Mouse (Mus musculus) cerebellum, postnatal 14 days (tissue): Measurements from ENCODE around the gene Phkb.

Experiments used
- DNase-seq, 2 experiments: peaks; one replicate each; pipeline ENCODE4 v3.0.0; 2021; ENCODE audit warnings: mixed read lengths in 2 of 2

The Phkb gene

DNA sequence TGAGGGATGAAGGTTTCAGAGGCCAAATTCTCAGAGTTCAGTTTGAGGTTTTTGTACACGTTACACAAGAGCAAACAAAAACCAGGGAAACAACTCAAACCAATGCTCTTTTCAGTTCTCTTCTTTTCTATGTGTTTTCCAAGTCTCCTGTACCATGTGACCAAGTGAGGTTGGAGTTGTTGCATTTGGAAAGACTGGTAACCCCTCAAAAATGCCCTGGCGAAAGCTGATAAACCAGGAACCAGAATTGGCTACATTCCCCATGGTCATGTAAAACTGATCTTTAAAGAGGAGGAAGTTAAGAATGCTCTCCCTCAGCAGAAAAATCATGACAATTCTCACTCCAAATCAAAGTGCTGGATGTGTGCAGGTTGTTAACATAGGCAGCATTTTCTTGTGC, 117.6 kb downstream of the Phkb start:
- DNase-seq = no peak

DNA sequence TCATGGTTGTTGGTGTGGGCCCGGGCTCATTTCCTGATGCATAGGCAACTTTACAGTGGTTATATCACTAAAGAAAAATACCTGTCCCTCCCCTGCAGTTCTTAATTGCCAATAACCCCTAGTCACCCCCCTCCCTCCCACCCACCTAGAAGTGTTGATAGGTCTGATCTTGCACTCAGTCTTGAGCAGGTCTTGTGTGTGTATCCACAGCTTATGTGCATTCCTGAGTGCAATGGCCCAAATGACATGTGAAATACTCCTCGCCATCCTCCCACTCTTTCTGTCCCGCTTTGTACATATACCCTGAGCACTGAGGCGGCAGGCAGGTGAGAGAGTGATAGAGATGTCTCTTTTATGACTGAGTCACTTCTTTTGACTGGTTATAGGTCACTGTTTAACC, 119.1 kb downstream of the Phkb start:
- no peak for DNase-seq

GRCm38 (mm10) chr8:85977588-85978077, 136.9 kb downstream of the Phkb start:
- DNase-seq = peak in 1 of 2 experiments; percentile 5

DNA sequence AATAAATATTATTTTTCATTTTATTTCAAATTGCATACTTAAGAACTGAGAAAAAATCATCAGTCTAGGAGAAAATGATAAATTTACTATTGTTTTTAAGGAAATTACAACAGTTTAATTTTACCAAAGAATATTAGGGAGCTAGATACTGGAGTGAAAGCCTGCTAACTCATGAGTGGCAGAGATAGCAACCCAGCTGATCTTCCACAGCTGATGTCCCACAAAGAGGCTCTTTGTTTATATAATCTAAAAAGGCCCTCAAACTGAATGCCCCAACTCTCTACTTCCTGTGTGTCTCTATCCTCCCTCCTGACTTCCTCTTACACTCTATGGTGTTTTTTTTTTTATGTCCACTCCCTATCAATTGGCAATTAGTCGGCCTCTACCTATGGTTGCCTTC, 152.2 kb downstream of the Phkb start:
- DNase-seq = no peak

DNA sequence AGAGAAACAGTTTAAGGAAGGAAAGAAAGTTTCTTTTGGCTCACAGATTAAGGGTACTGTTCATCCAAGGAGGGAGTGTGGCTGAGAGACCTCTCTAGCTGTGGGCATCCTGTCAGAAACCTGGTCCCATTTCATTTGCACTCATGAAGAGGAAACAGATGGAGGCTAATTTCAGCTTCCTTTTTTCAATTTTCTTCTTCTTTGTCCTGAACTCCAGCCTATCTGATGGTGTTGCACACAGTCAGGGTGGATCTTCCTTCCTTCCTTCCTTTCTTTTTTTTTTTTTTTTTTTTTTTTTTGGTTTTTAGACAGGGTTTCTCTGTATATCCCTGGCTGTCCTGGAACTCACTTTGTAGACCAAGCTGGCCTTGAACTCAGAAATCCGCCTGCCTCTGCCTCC, 152.9 kb downstream of the Phkb start:
- no peak for DNase-seq

GRCm38 (mm10) chr8:85995971-85996370, 155.2 kb downstream of the Phkb start:
- no peak for DNase-seq

- DNase-seq = no peak
These were observed 165.7 kb downstream of the Phkb start for GRCm38 (mm10) chr8:86006485-86006884.

DNA sequence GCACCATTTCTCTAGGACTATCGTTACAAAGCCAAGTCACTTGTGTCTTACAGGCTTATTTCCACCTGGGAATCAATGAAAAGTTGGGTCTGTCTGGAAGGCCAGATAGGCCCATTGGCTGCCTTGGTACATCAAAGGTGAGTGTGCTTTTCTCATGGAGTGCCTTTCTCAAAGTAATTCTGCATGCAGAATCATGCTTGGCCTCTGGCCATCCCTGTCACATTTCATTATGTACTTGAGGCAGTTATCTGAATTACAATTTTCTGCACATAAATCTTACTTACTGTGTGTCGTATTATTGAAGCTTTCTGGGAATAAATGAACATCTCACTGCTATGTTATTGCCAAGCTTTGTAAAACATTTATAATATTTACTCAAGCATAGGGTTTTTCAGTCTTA, 176.0 kb downstream of the Phkb start:
- peak; percentile 63 to 75 for DNase-seq

DNA sequence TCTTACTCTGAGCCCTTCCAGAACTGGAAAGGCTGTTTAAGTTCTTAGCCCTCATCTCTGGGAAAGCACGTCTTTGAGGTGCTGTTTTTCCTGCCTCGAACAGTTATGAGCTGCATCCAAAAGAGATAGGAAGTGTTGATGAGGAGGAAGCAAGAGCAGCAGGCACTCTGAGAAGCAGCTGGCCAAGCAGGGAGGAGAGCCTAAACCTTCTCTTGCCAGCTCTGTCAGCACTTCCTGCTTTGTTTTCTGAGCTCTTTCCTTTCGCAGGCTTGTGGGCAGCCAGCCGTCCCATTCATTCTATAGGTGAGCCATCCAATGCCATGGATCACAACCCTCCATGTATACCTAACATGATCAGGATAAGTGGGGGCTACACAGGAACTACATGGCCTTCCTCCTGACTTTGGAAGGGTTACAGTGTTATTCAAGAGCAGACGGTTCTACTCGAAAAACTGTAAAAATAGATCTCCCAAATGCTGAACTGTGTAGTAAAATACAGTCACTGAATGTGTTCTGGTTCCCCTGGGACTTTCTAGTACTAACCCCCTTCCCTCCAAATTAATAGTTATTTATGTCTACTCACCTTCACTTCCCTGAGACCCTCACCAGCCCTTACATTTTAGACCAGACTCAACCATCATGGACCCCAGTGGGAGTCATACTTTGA, 188.0 kb downstream of the Phkb start:
- peak; percentile 47 to 70 for DNase-seq

- DNase-seq = peak; percentile 52 to 59
These were observed 188.7 kb downstream of the Phkb start for GRCm38 (mm10) chr8:86029451-86029850.

DNA sequence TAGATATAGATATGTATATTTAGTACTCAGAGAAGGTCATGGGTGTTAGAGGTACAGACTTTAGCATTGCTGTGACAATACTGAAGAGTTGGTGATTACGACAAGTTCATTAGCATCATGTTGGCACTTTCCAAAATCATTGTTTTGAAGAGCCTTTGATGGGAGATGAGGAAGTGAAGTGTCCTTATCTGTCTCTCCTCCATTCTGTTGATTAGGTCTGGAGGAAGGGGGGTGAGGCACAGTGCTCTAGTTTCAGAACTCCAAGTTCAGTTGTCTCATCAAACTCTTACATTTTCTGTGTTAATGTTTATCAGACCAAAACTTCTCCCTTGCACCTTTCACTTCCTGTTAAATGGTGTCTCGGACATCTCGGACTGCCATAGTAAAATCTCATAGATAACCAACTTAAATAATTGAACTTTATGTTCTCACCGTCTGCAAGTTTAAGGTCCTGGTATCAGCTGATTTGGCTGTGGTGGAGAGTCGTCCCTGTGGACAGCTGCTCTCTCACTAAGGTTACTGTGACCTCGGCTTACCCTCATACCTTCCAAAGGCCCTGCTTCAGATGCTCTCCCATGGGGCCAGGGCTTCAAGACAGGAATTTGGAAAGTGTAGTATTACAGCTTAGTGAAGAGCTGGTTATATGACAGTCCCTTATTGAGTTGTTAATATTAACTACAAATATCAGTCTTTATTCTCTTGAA, 194.1 kb downstream of the Phkb start:
- DNase-seq = no peak

GRCm38 (mm10) chr8:86035371-86035770, 194.6 kb downstream of the Phkb start:
- DNase-seq = no peak

DNA sequence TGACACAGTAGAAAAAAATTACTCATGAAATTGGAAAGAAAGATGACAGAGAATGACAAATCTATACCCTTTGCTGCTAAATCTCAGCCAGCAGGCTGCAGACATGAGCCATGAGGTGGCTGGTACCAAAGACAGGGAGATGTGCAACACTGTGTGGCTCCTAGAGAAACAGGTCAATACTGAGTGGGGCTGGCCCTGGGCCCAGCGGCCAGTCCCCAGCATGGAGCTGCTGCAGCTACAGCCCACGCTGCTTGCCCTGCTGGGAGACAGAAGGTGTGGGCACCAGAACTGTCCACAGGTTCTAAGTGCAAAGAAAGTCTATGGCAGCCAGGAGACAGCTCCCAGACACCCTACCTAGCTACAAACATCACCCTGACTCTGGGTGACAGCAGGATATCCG, 197.7 kb downstream of the Phkb start:
- peak; percentile 75 to 80 for DNase-seq

DNA sequence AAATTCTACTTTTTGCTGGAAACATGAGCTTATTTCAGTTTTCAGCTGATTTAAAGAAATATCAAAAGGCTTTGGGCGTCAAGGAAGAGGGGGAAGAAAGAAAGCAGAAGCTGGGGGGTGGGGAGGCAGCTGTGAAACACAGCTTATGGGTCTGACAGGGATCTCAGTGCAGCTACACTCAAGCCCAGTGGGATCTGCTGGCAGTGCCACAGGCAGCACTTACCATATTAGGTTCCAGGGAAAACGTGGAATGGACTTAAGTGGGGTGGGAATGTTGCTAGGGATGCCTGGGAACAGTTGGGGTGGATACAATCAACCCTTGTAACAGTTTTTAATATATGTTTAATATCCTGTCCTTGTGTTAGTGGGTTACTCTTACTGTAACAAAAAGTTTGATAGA, 201.3 kb downstream of the Phkb start:
- DNase-seq = peak in 1 of 2 experiments; percentile 29

DNA sequence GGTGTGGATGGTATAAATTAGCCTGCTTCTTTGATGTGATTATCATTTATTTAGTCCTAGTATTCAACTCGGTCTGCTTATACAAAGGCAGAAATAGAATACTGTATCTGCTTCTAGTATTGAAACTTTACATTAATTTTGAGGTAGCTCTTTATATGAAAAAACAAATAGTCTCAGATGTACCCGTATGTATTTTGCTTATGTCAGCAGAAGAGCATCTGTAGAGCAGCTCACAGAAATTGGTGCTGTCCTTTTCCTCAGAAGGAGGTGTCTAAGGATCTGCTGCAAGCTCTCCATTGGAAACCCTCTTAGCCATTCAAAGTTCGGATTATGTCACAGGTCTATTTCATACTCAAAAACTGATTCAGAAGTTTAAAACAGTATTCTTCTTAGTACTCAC, 210.1 kb downstream of the Phkb start:
- DNase-seq = no peak

DNA sequence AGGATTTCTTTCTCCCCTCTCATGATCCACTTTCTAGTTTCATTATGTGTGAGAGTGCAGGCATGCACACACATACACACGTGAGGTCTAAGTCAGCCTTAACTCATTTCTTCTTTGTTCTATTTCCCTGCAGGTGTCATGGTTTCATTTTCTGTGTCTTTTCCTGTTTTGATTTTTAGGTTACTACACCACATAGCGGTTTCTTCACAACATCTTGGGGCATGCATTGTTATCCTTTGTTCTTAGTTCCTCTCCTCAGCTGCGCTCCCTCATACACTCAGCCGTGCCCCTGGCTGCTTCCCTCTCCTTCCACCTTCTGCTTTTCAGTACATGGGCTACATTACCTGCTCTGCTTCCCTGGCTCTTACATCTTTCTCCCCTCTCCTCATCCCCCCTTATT, 211.2 kb downstream of the Phkb start:
- DNase-seq = no peak

- DNase-seq = no peak
These were observed 217.9 kb downstream of the Phkb start for GRCm38 (mm10) chr8:86058618-86059017.

- no peak for DNase-seq
These were observed 218.4 kb downstream of the Phkb start for GRCm38 (mm10) chr8:86059130-86059529.

DNA sequence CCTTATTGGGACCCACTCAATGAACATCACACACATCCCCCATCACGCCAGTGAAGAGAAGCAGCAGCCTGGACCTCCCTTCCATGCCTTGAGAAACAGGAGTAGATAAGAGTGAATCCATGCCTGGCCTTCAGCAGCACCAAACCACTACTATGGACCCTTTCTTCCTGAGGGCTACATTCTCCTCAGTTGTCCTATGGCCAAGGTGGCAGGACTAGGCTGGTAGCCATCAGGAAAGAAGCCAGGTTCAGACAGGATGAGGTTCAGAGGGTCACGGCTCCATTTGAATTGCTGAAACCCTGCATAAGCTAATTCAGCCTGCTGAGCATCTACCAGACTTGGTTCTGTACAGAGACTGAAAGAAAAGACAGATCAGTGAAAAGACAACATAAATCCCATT, 222.7 kb downstream of the Phkb start:
- DNase-seq = peak; percentile 74 to 81

DNA sequence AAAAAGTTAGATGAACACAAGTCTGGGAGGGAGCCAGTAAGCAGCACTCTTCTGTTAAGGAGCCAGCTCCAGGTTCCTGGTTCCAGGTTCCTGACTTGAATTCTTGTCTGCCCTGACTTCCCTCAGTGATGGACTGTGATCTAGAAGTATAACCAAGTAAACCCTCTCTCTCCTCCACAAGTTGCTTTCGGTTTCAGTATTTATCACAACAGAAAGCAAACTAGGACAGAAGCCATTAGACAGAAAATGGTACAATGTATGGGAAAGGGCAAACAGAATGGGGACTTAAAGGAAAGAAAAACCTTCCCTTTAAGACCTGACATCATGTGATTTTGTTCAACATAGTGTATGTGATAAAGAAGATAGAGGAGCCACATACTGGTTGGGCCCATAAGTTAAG, 238.7 kb downstream of the Phkb start:
- DNase-seq = no peak

- DNase-seq = peak; percentile 61 to 70
These were observed 242.6 kb downstream of the Phkb start for GRCm38 (mm10) chr8:86083346-86083745.

DNA sequence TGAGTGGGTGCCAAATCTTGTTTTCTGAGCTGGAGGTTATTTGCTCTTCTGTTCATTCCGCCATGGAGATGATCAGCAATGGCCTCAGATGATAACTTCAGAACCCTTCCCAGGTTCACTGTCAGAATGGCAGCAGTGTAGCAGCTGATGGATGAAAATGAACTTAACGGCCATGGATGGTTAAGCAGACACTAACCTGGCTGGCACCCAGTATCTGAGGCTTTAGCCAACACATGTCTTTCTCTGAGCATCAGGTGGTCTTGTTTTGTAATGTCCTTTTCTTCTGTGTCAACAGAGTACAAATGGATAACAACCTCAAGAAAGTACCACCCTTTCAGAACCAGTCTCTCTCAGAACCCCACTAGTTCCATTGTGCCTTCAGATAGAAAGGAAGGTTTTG, 246.0 kb downstream of the Phkb start:
- peak; percentile 66 to 73 for DNase-seq

DNA sequence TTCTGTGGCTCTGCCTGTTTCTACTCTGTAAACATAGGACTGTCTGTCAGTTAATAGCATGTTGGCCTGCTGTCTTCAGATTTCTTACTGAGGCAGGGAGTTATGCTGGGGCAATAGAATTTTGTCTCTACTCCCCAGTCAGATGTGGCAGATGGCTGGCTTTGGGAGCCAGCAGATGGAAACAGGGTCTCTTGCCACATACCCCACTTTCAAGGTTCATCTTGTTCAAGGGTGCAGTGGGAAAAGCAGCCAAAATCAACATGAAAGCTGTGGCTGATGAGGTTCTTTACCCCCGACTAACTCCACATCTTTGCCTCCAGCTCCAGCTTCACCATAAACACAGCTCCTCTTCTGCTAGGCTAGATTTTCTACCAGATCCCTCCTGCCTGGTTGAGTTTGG, 246.7 kb downstream of the Phkb start:
- peak; percentile 21 to 28 for DNase-seq

DNA sequence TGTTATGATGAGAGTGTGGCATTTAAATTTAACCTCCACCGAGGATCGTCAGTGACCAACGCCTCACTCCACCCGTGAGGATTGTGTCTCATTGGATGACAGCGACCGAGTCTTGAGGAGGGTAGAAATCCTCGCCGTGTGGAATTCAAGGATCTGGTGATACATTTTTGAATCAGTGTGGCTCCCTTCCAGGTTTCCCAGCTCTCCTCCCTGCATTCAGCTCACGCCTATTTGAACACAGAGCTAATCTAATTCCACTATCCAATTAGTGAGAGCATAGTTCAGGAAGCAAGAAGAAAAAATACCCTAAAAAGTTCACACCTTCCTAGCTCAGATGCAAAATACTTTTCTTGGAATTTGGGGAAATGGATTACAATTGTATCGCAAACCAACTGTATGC, 249.9 kb downstream of the Phkb start:
- peak; percentile 33 to 48 for DNase-seq
